Mouse (Mus musculus) cerebellum, adult 9-11 months (tissue): Measurements from ENCODE around the gene Cacna1c.

Experiments used
- DNase-seq: peaks from one replicate; pipeline ENCODE4 v3.0.0; 2022

The Cacna1c gene

DNA sequence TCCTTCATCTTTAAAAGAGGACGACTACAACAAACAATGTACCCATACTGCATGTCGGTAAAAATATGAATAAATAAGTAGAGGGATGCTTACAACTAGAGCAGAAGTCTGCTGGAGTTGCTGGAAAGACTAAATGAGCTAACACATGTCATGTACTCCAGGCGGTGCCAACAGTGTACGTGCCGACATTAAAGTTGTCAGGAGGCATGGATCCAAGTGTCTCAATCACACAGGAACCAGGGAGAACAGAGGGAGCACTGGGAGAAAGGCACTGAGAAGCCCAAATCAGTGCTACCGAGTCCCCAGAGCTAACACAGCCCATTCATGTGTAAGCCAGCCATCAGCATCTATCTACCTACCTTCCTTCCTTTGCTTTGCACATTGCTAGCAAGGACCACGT is 150.7 kb downstream of the Cacna1c start:
- no peak for DNase-seq

DNA sequence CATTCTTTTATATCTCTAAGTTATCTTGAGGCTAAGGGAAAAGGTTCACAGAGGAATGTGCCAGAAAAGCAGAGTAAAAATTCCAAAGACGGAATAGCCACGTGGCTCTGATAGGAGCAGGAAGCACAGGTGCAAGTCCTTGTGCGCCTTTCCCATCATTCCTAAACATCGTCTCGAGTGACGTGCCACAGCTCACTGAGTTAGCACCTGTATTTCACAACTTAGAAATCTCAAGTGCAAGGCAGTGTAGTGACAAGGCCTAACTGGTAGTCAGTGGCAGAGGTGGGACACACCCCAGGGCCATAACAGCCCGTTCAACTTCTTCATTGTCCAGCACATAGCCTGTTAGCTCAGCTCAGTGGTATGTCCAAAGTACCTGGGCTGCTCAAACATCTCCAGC is 152.1 kb downstream of the Cacna1c start:
- DNase-seq = no peak

DNA sequence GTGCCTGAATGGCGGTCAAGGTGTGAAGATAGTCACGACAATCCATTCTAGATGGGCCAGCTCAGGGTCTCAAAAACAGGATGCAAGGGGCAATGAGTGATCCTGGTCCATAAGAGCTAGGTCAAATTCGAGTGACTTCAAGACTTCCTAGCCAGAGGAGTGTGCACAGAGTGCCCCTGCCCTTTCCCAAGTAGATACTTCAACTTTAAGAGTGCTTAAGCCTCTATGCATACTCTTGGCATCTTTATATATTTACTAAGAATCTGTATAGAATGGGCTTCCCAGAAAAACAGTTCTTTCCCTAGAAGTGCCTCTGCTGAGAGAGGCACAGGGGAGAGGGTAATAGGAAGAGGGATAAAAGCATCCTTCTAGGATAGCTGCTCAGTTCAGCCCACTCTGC is 153.4 kb downstream of the Cacna1c start:
- DNase-seq = no peak

DNA sequence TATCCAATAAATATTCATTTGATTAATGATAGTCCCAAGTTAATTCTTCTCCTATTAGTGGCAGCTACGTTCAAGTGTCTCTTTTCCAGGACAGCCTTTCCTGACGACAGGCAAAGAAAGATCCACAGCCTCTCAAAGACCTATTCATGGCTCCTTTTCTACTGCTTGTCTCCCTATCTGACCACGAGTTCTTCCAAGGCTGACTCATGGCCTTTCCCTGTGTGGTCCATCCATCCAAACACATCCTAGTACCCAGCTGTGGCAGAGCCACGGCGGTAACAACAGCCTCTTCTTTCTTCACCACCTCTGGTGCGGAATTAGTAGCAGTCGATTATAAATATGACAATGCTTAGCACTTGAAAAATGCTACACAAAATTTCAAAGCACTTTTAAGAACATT is 155.3 kb downstream of the Cacna1c start:
- no peak for DNase-seq

DNA sequence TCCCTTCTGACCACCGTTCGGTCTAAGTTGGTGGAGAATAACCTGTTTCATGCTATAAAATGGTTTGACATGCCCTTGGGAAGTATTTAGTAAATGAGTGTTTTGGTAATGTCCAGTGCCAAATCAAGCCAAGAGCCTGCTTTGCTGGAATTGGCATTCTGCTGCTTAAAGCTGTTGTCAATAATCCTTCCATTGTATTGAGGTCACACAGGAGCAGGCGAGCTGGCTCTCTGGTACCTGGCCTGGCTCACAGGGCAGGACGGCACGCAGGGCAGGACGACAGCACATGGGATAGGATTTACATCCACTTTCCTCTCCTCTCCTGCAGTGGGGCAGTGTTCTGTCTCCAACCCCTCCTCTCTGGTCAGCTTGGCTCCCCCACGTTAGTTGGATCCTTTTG is 156.4 kb downstream of the Cacna1c start:
- DNase-seq = peak; percentile 53

DNA sequence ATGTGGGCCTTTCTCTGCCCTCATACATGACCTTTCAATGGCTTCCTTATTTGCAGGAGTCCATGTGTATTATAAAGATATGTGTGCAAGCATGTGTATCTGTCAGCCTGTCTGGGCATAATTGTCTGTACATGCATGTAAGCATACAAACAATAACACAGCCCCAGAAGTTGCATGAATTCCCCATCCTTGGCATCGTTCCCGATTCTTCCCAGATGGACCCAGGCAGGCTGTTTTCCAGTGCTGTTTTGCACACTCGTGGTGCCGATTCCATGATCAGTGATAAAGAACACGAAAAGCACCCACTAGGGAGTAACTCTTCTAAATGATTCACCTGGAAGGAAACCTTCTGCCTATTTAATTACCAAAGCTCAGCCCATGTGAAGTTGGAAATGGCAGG is 156.9 kb downstream of the Cacna1c start:
- DNase-seq = no peak

DNA sequence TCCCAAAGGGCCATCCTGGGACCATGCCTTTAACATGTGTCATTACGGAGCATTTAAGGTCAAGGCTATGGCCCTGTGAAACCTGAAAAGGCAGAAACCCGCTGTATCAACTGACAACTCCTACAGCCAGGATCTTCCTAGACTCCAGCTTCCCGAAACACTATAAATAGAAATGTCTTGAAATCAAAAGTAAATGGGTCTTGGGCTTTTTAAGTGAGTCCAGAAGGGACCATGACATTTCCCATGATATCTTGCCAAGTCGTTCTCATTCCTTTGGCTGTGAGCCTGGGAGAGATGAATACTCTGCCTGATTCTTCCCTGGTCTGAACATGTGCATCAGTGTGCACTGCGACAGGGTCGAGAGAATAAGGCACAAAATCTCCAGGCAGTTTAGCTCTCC is 158.4 kb downstream of the Cacna1c start:
- DNase-seq = no peak

DNA sequence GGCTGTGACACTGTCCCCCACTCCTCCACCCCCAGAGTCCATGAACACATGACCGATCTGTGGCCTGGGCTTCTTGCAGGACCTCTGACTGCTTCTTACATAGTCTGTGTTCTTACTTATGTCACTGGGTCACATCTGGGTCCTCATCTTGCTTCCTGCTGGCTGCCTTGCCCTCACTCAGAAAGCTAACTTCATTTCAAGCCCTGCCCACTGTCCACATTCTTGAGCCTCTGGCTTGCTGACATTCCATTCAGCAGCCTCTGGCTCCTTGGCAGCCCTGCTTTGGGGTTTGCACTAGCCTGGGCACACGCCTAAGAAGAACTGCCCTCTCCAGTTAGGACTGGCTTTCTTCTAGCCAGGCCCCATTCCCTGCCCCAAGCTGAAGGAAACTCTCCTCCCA is 159.2 kb downstream of the Cacna1c start:
- no peak for DNase-seq

DNA sequence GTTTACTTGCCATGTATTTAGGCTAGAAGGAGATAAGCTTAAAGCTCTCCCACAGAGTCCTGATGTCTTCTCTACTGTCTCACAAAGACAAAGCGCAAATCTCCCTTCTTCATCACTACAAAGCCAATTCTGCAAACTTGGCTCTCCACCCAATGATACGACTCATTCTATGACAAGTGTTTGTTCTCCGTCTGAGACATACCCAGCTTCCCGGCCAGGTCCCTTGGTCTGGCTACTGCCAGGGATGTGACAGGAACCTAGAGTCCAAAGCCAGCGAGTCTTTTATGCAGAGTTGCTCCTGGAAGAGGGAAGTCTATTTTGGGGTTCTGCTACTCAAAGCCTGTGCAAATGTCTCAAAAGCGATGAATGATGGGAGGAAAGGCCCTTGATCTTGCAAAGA is 160.9 kb downstream of the Cacna1c start:
- DNase-seq = no peak

DNA sequence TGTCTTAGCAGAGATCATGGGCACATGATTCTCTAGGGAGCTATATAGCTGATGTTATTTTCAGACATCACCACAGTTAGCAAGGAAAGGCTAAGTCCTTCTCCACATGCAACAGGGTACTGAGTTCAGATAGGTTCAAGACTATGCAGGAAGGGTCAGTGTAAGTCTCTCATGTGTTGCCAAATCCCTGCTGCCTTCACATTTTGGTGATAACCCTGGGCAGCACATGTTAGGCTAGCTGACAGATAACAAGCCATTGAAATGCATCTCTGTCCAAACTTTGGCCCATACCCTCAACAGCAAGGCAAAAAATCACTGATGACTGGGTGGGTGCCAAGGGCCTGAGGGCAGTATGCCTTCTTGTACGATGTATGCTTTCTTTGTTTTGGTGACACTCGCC is 161.3 kb downstream of the Cacna1c start:
- DNase-seq = no peak

DNA sequence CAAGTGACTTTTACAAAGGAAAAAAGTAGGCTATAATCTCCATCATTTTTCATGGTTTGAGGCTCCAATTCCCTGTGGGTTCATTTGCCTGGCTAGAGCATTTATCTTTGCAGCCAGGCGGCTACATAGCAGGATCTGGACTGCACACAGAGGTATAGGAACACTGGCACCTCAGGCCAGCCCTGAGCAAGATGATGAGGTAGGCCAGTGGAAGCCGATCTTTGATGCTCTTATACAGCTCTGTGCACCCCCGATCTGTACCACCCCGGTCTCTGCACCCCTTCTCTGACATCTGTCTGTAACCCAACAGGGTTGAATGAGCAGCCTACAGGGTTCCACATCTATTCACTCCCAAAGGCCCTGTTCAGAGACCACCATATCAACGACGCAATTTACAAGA is 168.3 kb downstream of the Cacna1c start:
- no peak for DNase-seq

DNA sequence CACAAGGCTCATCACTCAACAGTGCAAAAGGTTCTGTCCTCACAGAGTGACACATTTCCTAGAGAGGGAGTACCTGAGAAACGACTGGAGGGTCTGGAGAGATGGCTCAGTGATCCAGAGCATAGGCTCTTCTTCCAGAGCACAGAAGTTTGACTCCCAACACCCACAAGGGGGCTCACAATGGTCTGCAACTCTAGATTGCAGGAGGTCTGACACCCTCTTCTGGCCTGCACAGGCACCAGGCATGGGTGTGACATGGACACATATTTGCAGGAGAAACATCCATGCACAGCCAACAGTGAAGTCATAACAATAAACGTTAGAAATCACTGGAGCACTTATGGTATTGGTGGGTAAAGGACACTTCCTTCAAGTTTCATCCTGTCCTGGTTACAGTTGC is 173.4 kb downstream of the Cacna1c start:
- no peak for DNase-seq

DNA sequence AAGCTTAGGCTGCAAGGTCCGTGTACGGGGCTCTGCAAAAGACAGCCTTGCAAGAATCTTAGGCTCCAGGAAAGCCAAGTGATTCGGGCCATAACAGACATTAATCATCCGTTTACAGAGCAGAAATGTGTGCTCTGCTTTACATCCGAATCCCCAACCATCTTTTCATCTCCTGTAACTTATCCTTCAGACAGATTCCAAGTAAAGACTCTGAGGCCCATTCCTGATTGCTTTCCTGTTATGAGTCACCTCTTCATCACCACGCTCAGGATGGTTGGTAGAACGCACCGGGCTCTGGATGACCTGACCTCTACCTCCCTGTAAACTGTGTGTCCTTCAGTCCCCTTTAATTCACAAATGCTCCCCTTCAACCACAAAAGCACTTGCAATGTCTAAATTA is 175.0 kb downstream of the Cacna1c start:
- no peak for DNase-seq

DNA sequence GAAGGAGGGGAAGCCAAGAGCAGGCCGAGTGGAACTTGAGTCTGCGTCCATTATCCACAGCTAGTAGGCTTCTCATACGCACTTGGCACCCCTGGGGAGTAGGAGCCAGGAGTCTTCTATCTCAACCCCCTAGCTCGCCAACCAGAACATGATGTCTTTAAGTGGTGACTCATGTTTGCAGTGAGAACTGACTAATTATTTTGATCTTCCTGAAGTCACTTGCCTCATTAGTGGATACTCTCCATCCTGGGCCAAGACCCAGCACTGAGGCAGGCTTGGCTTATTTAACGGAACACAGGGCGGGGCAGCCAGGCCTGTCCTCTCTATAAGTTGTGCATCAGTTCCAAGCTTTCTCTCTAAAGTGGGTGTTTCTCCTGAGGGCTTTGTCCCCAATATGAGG is 177.3 kb downstream of the Cacna1c start:
- no peak for DNase-seq

DNA sequence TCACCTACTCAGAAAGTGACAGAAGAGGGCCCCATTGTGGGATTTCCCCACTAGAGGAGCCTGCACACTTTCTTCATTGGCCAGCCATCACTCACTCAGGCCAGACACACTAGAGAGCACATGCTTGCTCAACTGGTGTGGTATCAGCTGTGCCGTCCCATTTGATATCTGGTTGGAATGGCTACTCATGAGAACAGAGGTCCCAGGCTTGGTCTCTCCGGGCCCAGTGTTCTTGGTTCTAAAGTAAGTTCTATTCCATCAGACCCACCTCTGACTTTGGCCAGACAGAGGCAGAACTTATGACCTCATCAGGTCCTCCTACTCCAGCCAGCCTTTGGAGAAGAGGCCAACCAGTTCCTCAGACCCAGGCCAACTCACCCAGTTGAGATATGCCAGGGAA is 178.0 kb downstream of the Cacna1c start:
- DNase-seq = no peak

DNA sequence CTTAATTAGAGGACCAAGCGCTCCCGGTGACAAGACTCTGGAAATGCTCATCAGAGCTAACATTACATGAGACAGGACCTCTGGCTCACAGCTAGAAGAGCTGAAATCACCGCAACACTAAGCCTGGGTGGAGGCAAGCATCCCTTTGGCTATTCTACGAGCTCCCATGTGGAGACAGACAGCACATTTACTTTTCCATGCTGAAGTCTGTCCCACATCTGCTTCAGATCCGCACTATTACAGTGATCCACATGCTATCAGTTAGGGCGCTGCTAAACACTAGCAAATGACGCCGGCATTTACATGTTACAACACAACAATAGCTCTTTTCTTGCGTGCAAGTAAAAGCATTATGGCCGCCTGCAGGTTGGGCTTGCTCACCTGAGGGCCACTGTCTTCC is 178.7 kb downstream of the Cacna1c start:
- no peak for DNase-seq

DNA sequence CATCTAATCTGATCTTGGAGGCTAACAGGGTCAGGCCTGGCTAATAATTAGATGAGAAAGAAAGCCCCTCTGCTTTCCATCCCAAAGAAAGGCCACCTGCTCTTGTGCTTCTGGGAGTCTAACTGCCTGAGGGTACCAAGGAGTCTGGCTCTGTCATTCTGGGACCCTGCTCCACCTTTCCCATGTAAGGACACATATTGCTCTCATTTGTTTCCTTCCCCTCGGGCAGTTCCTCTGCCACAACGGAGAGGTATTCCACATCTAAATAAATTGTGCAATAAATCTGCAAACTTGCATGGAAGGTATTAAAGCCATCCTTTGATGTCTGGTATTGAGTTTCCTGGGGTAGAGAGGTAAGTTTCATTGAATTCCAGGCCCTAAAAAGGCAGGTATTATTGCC is 180.9 kb downstream of the Cacna1c start:
- no peak for DNase-seq

DNA sequence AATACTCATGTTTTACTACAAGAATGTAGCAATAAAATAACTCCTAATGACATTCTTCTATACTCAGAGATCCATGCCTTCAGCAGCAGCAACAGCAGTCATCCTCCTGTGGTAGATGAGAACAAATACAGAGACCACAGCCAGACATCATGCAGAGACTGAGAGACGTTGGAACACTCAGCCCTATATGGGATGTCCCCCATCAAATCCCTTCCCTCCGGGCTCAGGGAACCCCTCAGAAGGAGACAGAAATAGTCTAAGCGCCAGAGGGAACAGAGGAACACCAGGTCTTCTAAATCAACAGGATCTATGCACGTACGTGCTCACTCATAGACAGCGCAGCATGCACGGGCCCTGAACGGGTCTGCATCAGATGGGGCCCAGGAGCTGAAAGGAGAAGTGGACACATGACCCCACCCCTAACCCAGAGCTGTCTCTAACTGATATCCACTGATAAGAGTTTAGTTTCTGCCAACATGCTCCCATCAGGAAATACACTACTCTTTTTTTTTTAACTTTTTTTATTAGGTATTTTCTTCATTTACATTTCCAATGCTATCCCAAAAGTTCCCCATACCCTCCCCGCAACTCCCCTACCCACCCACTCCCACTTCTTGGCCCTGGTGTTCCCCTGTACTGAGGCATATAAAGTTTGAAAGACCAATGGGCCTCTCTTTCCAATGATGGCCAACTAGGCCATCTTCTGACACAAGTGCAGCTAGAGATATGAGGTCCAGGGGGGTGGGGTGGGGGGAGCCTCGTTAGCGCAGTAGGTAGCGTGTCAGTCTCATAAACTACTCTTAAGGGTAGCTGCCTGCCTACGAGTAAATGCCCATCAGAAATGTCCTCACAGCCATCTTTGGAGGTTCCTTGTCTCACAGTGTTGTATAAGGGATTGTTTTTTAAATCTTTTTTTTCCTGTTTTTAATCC is 182.8 kb downstream of the Cacna1c start:
- no peak for DNase-seq

DNA sequence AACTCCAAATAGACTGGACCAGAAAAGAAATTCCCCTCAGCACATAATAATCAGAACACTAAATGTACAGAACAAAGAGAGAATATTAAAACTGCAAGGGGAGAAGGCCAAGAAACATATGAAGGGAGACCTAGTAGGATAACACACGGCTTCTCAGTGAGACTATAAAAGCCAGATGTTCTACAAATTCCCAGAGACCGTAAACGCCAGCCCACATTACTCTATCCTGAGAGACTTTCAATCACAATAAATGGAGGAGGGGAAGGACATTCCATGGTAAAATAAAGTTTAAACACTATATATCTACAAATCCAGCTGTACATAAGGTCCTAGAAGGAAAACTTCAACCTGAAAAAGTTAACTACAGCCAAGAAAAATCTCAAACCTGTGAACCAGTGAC is 185.3 kb downstream of the Cacna1c start:
- no peak for DNase-seq

DNA sequence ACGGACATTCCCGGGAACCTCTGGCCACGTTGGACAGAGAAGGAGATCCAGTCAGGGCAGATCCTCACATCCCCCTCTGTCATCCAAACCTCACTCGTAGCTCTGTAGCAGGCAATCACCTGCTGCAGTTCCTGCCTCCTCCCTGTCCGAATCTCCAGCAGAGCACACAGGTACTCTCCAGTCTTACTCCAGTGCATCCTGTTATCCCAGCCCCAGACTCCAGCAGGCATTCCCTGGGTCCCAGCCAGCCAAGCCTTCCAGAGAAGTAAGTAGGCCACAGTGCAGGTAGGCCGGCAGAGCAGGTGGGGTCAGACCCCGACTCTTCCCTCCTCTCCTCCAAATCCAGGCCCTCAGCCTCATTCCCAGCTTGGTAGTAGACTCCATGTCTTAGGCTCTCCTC is 186.7 kb downstream of the Cacna1c start:
- peak; percentile 72 for DNase-seq

DNA sequence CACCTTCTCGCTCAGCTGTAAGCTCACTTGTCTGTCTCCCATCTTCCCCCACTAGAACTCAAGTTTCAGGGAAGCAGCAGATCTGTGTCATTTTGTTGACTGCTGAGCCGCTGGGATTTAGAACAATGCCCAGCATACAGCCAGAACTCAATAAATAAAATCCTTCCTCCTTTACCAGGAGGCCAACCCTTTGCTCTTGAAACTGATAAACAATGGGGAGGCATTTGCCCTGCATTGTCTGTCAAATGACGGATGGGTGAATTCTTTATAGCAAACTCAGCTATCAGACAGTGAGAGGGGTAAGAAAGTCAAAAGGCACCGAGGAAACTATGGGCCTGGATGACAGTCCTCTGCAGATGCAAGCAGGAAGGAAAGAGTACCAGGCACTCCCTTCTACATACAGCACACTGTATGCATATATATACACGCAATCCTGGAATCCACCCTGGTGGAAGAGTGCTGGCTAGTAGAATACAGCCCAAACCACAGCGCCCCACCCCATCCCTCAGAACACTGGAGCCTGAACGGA is 187.5 kb downstream of the Cacna1c start:
- DNase-seq = no peak

DNA sequence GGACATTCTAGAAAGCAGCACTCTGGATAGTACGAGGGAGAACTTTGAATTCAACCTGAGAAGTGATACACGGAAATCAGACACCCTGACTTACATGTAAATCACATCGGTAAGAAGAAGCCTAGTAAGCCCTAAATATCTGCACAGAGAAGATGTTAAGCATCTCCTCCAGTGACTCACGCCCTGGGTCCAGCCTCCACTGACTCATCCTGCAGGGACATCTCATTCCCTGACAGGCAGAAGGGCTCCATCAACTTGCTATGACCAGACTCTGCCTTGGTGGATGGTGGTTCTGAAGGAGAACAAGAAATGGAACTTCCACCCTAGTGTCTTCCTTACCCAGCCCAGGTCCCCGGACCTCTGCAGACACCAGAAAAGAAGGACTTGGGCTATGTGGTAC is 191.6 kb downstream of the Cacna1c start:
- DNase-seq = no peak

DNA sequence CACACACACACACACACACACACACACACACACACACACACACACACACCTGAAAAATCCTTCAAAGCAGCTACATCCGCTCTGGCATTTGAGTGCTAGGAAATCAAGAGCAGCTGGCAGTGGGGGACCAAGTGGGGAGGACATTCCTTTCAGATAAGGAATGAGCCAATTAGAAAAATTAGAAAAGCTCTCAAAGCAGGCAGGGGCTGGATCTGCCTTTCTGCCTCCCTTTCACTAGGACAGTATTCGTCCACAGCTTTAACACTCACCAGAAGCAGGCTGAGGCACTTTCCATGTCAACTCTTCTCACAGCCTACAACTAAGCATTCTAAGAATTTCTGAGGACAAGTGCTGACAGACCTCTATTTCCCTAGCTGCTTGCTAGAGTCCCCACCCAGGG is 194.8 kb downstream of the Cacna1c start:
- no peak for DNase-seq

DNA sequence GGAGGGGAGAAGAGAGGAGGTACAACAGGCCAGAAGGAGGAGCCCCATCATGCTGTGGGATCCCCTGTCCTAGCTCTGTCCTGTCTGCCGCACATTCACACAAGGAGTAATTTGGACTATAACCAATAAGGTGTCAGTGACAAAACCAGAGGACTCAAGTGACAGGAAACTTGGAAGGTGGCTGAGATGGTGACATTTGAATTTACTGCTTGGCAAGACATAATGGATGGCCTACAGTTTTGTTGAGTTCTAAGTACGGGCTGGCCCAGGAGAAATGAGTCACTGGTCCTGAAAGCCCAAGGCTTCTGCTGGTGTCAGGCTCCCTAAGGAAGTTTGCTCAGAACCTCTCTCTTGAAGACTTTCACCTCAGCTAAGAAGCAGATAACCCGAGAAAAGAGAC is 196.0 kb downstream of the Cacna1c start:
- DNase-seq = no peak

DNA sequence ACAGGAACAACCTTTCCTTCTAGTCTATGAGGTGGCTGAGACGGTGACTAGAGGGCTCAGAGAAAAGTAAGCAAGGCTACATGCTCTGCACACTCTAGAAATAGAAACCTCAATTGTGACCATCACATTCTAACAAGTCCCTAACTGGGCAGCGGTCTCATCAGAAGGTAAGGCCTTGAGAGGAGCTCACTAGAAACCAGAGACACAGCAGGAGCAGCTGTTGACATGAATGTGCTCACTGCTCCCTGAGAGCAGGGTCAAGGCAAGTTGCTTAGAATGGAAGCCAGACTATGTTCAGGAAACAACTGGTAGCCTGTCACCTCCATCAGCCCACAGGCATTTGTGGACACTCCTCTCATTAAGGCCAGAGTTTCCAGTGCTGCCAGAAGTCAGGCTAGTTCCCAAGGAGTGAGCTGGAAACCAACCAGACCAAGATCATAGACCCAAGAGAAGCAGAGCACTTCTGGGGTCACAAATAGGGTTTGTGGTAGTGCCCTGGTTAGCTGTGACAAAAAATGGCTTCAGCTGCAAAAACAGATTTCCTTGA is 196.8 kb downstream of the Cacna1c start:
- no peak for DNase-seq
